Mouse (Mus musculus) urinary bladder, postnatal 36 days (tissue): ENCODE measurements around the gene Ppp1r21.
A peak's percentile ranks its signal among the peaks of the same experiment; 100 is the strongest.

Experiments
- DNase-seq, 2 experiments: peaks; one replicate each; pipeline ENCODE4 v3.0.0; 2022; ENCODE audit warnings: low spot score in 2 of 2, mixed read lengths in 1 of 2

The Ppp1r21 gene

GRCm38 (mm10) chr17:88574811-88575210, 44.9 kb downstream of the Ppp1r21 start:
- DNase-seq = no peak

- DNase-seq = no peak
Measured at GRCm38 (mm10) chr17:88578522-88579242, 48.8 kb downstream of the Ppp1r21 start.

- no peak for DNase-seq
Measured at GRCm38 (mm10) chr17:88580556-88580955, 50.6 kb downstream of the Ppp1r21 start.

GRCm38 (mm10) chr17:88581511-88582021, 51.6 kb downstream of the Ppp1r21 start:
- DNase-seq = no peak

GRCm38 (mm10) chr17:88582999-88583398, 53.1 kb downstream of the Ppp1r21 start:
- no peak for DNase-seq

GRCm38 (mm10) chr17:88583411-88583810, 53.5 kb downstream of the Ppp1r21 start:
- DNase-seq = no peak

- DNase-seq = no peak
Measured at GRCm38 (mm10) chr17:88587371-88587770, 57.5 kb downstream of the Ppp1r21 start.

GRCm38 (mm10) chr17:88588228-88588627, 58.3 kb downstream of the Ppp1r21 start:
- DNase-seq = no peak

GRCm38 (mm10) chr17:88590251-88590650, 60.3 kb downstream of the Ppp1r21 start:
- no peak for DNase-seq

- no peak for DNase-seq
Measured at GRCm38 (mm10) chr17:88595071-88595470, 65.2 kb downstream of the Ppp1r21 start.

- no peak for DNase-seq
Measured at GRCm38 (mm10) chr17:88596068-88596467, 66.2 kb downstream of the Ppp1r21 start.

- DNase-seq = no peak
Measured at GRCm38 (mm10) chr17:88596544-88597221, 66.8 kb downstream of the Ppp1r21 start.

GRCm38 (mm10) chr17:88597222-88598055, 67.5 kb downstream of the Ppp1r21 start, which contains the start of gene Ston1:
Ston1 (plus strand) TSS chr17:88597684.
- peak; percentile 63 to 78 for DNase-seq

GRCm38 (mm10) chr17:88598056-88598420, 68.1 kb downstream of the Ppp1r21 start:
- DNase-seq = no peak

GRCm38 (mm10) chr17:88598570-88599368, 68.9 kb downstream of the Ppp1r21 start:
- no peak for DNase-seq

- no peak for DNase-seq
Measured at GRCm38 (mm10) chr17:88600492-88601026, 70.6 kb downstream of the Ppp1r21 start.

- no peak for DNase-seq
Measured at GRCm38 (mm10) chr17:88603943-88604342, 74.0 kb downstream of the Ppp1r21 start.

- no peak for DNase-seq
Measured at GRCm38 (mm10) chr17:88606056-88606455, 76.1 kb downstream of the Ppp1r21 start.

- no peak for DNase-seq
Measured at GRCm38 (mm10) chr17:88609361-88609760, 79.4 kb downstream of the Ppp1r21 start.

- DNase-seq = no peak
Measured at GRCm38 (mm10) chr17:88611057-88611456, 81.1 kb downstream of the Ppp1r21 start.

- no peak for DNase-seq
Measured at GRCm38 (mm10) chr17:88613172-88613571, 83.3 kb downstream of the Ppp1r21 start.
